Mouse (Mus musculus): Measurements from ENCODE around the gene Rap1gap.

The Rap1gap gene

DNA sequence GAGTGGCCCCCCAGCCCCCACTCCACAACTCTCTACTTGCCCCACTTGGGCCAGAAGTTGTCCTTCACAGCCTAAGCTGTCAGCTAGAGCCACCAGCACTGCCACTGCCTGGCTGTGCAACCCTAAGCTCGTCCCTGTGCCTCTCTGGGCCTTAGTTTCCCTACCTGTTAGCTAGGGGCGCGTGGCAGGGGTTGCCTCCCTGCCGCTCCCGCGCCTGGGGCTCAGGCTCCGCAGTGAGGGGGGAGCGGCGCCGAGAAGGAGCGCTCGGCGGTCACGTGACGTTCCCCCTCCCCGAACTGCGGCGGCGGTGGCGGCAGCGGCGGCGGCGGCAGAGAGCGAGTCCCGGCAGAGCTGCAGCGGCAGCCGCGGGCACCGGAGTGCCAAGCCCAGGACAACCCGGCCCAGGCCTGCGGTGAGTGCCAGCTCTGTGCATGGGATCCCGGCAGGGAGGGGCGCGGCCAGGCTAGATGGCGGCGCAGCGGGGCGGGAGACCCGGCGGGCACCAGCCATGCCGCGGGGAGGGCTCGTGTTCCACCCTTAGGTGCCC, at the start of gene Rap1gap:
TSS of gene Rap1gap (plus strand) at position 294 of the 547 bp plus-strand sequence.
- DNase-seq, result peak; percentile 85

DNA sequence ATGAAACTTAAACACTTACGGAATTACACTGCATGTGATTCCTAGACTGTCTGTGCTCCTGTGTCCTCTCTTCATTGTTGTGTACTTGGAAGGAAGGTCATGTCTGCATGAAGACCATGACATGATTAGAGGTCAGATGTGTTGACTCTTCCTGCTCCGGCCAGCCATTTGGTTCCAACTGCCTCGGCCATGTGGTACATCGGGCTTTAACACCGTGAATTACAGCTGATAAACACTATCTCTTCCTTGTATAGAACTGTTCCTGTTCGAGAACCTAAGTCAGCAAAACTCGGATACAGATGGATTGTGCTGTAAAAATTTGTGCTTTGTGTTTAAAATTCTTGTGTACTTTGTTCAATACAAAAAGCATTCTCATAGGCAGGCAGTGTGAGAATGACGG, 41.7 kb upstream of the Rap1gap start:
- no peak for DNase-seq

DNA sequence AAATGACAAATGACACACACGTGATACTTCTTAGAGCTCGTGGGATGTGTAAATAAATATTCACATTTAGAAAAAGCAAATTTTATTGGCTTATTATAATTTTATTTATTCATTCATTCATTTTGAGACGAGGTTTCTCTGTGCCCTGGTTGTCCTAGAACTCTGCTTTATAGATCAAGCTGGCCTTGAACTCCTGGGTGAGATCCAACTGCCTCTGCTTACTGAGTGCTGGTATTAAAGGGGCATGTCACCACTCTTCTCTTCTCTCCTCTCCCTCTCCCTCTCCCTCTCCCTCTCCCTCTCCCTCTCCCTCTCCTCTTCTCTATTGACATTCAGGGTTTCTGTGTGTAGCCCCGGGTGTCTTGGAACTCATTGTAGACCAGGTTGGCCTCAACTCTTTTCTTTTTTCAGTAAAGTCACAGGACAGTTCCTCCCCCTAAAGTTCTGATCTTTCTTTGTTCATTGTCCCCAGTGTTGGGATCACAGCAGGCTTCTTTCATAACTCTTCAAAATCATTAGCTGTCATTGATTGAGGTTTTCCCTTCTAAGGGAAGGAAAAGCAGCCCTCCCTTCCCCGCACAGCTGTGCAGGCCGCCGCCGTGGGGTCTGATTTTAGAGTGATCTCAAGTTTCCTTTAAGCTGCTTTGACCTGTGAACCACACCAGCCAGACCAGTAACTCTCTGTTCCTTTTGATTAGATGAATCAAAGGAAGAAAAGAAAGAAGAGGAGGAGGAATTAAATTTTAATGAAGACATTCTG, 36.9 kb upstream of the Rap1gap start:
- DNase-seq, result no peak

DNA sequence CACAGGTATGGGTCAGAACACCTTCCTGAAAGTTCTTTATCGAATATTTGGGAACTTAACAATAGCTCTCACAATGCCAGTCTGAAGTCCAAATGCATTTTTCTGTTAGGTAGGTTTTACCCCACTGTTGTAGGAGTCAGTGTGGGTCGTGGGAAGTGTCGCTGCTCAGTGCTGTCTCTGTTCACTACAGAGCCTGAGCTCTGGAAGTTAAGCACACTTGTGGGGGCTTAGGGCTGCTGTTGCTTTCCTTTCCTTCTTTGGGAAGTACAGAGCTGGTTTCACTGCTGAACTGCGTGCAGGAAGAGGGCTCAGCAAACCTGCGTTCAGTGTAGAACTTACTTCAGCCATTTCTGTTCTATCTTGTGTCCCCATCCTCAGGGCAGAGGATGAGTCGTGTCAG, 36.1 kb upstream of the Rap1gap start:
- no peak for DNase-seq

DNA sequence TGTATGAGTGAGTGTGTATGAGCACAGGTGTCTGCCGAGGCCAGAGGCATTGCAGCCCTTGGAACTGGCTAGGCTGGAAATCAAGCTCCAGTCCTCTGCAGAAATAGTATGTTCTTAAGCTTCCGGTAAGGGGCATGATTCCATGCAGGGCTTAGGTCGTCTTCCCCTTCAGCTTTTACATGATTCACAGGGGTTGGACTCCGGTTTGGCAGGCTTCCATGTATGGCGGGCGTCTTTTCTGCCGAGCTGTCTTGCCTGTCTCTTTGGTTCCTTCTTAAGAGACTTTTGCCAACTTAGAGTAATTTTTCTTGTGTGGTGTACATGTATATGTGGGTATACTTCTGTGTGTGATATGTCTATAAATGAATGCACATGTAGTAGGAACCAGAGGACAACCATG, 35.2 kb upstream of the Rap1gap start:
- no peak for DNase-seq

- DNase-seq, result no peak
Observed at GRCm38 (mm10) chr4:137630153-137630552, 34.4 kb upstream of the Rap1gap start.

GRCm38 (mm10) chr4:137631596-137631995, 32.9 kb upstream of the Rap1gap start:
- no peak for DNase-seq

DNA sequence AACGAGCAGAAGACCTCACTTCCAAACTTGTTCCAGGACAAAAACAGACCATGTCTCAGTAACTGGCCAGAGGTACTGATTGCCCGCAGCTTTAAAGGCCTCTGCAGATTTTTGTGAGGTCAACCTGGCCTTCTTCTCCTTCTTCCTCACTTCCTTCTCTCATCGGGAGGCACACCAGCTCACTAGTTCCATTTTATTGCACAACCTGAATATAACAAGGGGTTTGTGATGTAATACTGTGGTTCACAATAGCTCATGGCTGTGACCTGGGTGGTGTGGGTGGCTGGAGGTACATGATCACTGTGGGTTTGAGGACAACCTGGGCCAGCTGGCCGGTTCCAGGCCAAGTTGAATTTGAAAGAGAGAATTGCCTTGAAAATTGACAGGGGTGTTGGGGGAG, 31.1 kb upstream of the Rap1gap start:
- DNase-seq, result no peak

DNA sequence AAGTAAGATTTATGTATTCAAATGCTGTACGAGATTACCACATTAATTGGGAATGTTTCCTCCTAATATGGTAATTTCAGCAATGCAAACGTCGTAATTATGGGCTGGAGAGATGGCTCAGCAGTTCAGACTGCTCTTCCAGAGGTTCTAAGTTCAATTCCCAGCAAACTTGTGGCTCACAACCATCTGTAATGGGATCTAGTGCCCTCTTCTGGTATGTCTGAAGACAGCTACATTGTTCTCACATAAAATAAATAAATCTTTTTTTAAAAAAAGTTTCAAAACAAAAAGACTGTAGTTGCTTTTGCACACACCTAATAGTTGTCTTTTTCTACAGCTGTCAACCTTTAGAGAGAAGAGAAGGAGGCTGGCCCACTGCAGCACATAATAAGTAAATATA, 27.9 kb upstream of the Rap1gap start:
- DNase-seq, result no peak

- no peak for DNase-seq
Observed at GRCm38 (mm10) chr4:137641556-137641955, 23.0 kb upstream of the Rap1gap start.

DNA sequence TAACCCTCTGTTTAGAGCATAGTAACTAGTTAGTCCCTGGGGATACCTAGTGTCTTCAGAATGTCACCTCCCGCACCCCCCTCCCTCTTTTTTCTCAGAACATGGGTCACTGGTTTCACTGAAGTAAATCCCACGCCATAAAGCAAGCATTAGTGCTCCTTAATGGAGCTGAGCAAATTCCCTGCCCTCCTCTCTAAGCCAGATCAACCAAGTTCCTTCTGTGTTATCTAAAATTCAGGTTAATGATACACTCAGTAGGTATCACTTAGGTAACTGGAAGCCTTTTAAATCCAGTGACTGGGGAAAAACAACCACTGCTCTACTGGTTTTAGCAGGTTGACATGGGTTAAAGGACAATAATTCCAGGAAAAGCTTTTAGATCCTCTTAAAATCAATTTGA, 22.4 kb upstream of the Rap1gap start:
- no peak for DNase-seq

DNA sequence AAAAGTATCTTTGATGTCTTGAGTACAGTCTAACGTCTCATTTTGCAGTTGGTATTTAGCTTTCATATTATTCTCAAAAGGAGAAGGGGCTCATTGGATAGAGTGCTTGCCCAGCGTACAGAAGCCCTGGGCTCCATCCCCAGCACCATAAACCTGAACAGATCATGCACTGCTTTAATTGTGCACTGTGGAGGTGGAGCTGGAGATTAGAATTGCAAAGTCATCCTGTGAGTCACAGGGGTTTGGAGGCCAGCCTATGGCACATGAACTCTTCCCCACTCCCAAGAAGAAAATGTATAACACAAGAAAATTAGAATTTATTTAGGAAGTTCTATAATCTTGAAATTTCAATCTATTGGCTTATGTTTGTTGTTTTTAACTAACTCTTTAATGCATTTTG, 21.1 kb upstream of the Rap1gap start:
- no peak for DNase-seq

DNA sequence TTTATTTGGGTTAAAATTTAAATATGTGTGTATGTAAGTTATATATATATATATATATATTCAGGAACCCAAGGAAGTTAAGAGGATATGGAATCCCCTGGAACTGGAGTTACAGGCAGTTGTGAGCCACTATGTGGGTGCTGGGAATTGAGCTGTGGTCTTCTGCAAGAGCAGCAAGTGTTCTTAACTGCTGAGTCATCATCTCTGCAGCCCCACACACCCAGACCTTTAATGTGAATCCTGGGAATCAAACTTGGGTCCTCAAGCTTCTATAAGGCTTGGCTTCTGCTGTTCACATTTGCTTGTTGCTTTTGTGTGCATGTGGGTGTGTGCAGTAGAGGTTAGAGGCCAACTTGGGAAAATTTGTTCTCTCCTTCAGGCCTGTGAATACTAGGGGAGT, 18.3 kb upstream of the Rap1gap start:
- DNase-seq, result no peak

- no peak for DNase-seq
Observed at GRCm38 (mm10) chr4:137647648-137648047, 16.9 kb upstream of the Rap1gap start.

GRCm38 (mm10) chr4:137648230-137648629, 16.3 kb upstream of the Rap1gap start:
- DNase-seq, result no peak

DNA sequence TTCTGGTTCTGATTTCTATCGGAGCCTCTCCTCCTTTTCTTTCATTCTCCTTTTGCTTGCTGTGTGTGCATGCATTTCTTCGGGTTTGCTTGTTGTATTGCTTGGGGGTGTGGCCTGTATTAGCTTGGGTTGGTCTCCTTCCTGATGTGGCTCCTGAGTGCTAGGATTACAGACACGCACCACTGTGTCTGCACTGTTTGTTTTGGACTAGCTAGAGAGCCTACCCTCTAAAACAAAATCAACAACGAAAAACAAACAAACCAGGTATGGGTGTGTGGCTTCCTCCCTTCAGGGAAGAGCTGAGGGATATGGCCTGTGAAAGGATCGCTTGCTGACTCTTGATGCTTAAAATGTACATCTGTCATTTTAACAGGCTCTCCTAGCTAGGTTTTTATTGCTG, 13.6 kb upstream of the Rap1gap start:
- no peak for DNase-seq

DNA sequence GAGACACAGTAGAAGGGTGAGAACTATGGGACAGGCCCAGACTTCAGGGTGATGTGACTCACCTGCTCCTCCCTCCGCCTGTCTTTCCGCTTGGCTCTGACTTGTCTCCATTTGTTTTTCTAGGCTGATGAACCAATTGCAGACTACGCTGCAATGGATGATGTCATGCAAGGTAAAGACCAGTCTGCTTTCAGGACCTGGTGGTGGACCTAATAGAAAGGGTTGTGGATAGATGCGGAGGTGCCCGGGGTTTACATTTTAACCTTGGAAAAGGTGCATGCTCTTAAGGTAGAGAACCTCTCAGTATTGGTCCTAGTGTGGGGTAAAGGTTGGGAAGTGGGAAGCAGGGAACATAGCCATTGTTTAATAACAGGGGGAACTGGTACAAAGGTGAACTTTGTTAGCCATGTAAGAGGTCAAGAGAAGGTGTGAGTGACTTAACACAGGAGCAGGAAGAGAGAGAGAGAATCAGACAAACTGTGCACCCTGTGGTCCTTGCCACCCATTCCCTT, 11.6 kb upstream of the Rap1gap start:
- DNase-seq, result no peak

DNA sequence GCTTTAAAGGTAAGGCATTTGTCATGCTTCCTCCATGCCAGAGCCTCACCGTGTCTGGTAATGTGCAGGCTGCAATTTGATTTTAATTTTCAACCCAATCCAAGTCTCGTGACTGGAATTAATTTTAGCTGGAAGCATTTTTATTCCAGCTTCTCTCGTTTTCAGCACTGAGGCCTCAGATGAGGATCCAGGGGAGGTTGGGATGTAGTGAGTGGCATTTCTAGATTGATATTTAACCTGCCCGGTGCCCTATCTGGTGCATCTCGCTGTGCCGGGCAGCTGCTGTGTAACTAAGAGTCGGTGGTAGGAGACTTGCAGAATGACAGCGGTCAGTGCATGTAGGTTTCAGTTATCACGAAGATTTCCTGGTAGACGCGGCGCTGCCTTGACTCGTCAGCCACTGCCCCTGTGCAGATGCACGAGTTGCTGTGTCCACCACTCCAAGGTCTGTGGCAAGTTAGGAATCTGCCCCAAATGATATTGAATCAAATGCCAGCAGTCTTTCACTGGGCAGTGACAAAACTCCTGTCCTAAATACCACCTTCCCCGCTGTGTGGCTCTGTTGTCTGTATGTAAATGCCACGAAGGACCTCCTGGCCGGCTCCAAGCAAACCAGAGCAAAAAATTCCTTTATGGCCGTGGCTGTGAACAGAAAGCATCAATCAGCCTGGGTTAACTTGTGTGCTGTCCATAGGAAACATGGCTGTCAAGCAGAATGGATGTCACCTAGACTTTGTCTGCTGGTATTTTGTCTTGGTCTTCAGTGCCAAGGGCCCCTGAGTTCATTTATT, 9.1 kb upstream of the Rap1gap start:
- no peak for DNase-seq

DNA sequence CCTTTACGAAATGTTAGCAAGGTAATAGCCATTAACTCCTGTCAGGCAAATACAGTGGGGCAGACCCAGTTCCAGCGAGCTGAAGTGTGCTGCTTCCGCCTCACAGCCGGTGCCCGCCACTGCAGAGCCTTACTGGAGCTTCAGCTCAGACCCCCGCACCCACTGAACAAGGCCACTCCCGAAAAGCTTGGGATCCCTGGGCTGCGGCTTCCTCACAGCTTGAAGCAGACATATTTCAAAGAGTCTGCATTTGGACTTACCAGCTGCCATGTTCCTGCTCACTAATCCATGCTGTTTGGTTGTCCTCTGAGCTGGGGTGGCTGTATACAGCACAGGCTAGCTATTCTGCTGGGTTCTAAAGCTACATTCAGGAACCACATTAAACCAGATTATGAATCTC, 6.9 kb upstream of the Rap1gap start:
- peak; percentile 21 for DNase-seq

DNA sequence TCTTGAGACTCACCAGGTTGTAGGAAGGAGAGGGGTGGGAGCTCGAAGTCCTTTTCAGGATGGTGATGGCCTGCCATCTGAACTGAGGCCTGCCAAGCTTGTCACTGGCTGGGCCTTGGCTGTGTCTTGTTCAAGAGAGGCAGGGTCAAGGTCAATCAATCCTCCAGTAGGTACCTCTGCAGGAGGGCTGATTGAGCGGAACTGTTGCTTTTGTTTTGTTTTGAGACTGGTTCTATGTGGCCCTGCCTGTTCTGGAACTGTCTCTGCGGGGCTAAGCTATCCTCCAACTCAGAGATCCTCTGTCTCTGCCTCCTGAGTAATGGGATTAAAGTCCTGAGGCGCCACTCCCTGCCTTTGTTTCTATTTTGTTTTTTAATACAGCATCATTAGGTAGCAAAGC, 5.0 kb upstream of the Rap1gap start:
- DNase-seq, result peak; percentile 29

DNA sequence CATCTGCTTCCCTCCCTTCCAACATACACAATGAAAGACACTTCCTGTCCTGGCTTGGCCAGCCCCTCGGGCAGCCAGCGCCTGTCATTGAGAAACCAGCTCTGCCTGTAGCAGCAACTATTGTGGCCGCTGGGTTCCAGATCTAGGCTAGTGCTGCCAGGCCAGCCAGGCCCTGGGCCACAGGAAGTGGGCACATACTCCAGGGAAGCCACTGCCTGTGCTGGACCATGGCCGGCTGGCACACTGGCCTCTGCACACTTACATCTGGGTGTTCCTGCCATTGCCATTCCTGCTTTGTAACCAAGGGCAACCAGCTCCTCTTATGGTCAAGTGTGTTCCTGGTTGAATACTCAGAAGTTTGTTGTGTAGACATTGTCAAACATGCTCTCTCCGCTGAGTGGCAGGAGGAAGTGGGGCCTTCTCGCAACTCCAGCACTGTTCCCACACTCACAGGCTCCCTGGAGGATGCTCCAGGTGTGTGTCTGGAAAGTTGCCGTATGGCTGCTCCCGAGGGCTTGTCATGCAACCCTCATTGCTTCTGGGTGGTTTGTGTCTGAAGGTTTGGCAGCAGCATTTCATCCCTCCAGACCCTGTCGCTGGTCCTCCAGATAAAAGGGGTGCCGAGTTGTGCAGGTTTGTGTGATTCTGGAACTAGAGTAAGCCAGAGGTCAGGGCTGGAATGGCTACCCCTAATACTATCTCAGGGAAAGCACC, 4.0 kb upstream of the Rap1gap start:
- peak; percentile 54 for DNase-seq

DNA sequence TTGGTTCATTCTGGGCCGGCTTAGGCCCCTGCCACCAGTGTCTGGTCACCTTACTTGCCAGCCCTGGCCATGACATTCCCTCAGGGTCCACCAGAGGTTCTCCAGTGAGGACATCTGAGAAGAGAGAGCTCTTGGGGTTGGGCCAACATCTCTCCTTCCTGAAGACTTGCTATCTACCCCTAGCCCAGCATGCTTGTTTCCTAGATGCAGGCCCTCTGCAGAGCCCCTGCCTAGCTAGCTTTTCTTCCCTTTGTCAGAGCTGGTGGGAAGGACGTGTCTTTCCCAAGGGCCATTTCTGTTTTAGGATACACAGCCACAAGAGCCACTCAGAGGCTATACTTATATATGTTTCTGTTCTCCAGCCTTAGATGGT, 3.5 kb upstream of the Rap1gap start:
- peak; percentile 63 for DNase-seq

GRCm38 (mm10) chr4:137661547-137661946, 3.0 kb upstream of the Rap1gap start:
- DNase-seq, result peak; percentile 80
